Comparison of ENCODE assay signal across 10 mouse cellular contexts in the genomic region with DNA sequence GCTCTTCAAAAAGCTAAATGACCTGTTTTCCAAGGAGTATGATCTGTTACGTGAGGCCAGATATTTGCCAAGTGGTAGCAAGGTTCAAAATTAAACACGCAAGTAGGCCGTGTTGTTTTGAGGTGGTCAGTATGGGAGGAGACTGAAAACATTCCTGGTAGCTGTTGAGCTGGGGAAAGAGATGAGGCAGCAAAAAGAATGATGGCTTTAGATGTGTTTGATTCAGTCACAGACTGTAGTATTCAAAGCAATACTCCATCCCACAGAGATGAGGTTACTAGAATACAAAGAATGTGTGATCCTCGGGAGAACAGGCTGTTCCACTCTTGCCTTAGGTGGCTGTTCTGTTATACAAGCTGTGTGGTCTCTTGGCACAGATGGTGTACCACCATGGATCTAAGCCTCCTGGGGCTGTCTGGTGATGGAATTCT.
DNase-seq lines count a peak whose midpoint lies in the region; ATAC-seq and TF ChIP-seq lines count a peak whose summit lies in the region.
"Had no signal": no experiment of that assay in that cellular context is flagged by ENCODE, and none has a peak within 500 bp of the region (broad histone marks: within the 10 kb centered on the region; RNA-seq: fewer than 3 reads in every experiment).

No protein-coding gene starts in this region.

- WGBS in lung, adult 2 months: 44% methylated on average over 4 of the region's 4 CpGs

- TF ChIP-seq POLR2A in lung, adult 2 months (IDR thresholded peaks at IDR 0.05; ENCODE audit: borderline replicate concordance, extremely low read depth, low read depth, low read length): no peak
- TF ChIP-seq POLR2A in myocyte (IDR thresholded peaks at IDR 0.05; ENCODE audit: insufficient read length, low read depth): no peak

- DNase-seq in cerebellum, adult 11-12 months: peak; percentile 8
- DNase-seq in cerebellum, adult 8-10 months: no peak
- DNase-seq in lung, adult 18-20 months: peak; percentile 4 to 35
- DNase-seq in lung, adult 2 months: no peak
- peak; percentile 36 to 87 for DNase-seq in kidney, postnatal 36 days
- DNase-seq in MN1 (ENCODE audit: low spot score): no peak
- DNase-seq: forebrain, postnatal 0 days had no signal

- peak overlapping the region; percentile 53 for H3K4me2 ChIP-seq in myocyte (ENCODE audit: low read depth)

- H3K36me3 ChIP-seq in myocyte (ENCODE audit: control insufficient read depth, insufficient read depth): no peaks in the 10 kb centered on the region

- no peaks in the 10 kb centered on the region for H3K79me2 ChIP-seq in myocyte (ENCODE audit: control insufficient read depth, insufficient read depth)

- no peak for TF ChIP-seq CTCF in lung, adult 2 months (IDR thresholded peaks at IDR 0.05; ENCODE audit: insufficient read depth, low read length)

- no peaks in the 10 kb centered on the region for H3K27me3 ChIP-seq in myocyte (ENCODE audit: control insufficient read depth, insufficient read depth, insufficient read length)
- H3K27me3 ChIP-seq: megakaryocyte, embryonic 14.5 days had no signal

- H3K4me3 ChIP-seq in lung, adult 2 months (replicated peaks; ENCODE audit: extremely low read depth, low read depth, low read length): no peak overlapping the region
- no peak overlapping the region for H3K4me3 ChIP-seq in myocyte

- no peak for ATAC-seq in megakaryocyte-erythroid progenitor cell, adult 5-6 weeks (replicated peaks; ENCODE audit: low FRiP score, low TSS enrichment, poor library complexity, severe bottlenecking)
- ATAC-seq: forebrain, postnatal 0 days had no signal

- H3ac ChIP-seq in myocyte (ENCODE audit: control insufficient read depth, insufficient read length): no peak overlapping the region

- H3K4me1 ChIP-seq in lung, adult 2 months (ENCODE audit: control insufficient read depth, insufficient read depth, low read length): no peaks in the 10 kb centered on the region

TF ChIP-seq in myocyte, 11 proteins besides CTCF, POLR2A, EP300 and RAD21:
- no peak for TF ChIP-seq SRF (IDR thresholded peaks at IDR 0.05; ENCODE audit: control insufficient read depth, insufficient read length, low read depth)
- TF ChIP-seq REST (IDR thresholded peaks at IDR 0.05; ENCODE audit: insufficient read depth, insufficient read length): no peak
- TF ChIP-seq MYOG (IDR thresholded peaks at IDR 0.05; ENCODE audit: control insufficient read depth in 1 of 3, insufficient read depth in 1 of 3, insufficient read length in 2 of 3, low read depth in 2 of 3): no peak
- no peak for TF ChIP-seq MYOD1 (IDR thresholded peaks at IDR 0.05; ENCODE audit: control insufficient read depth in 1 of 3, insufficient read length in 2 of 3, low read depth in 2 of 3)
- no peak for TF ChIP-seq TCF12 (IDR thresholded peaks at IDR 0.05; ENCODE audit: insufficient read depth, poor library complexity, severe bottlenecking)
- no peak for TF ChIP-seq E2F4 (IDR thresholded peaks at IDR 0.05; ENCODE audit: insufficient read depth)
- TF ChIP-seq POLR2AphosphoS2 (IDR thresholded peaks at IDR 0.05; ENCODE audit: insufficient read length, low read depth): no peak
- TF ChIP-seq CEBPB (IDR thresholded peaks at IDR 0.05; ENCODE audit: insufficient read depth, poor library complexity, severe bottlenecking): no peak
- TF ChIP-seq TCF3 (IDR thresholded peaks at IDR 0.05; ENCODE audit: insufficient read length, low read depth): no peak
- no peak for TF ChIP-seq USF1 (IDR thresholded peaks at IDR 0.05; ENCODE audit: low read depth)
- TF ChIP-seq MAX (IDR thresholded peaks at IDR 0.05; ENCODE audit: low read depth): no peak

Comparison
In these comparisons a context has a peak if more than half of its experiments do, and no peak if none do; other contexts are left out.
1. DNase-seq: peak in cerebellum, adult 11-12 months (single experiment), lung, adult 18-20 months (2 of 2) and kidney, postnatal 36 days (2 of 2); none in cerebellum, adult 8-10 months (single experiment), lung, adult 2 months (single experiment) and MN1 (single experiment).